Mouse (Mus musculus) testis, postnatal 10 days (tissue): ENCODE results near the gene Zfp663.

Experiments used
- DNase-seq: peaks from one replicate; pipeline ENCODE4 v3.0.0; 2021; ENCODE audit warnings: low spot score

Zfp663 gene

GRCm38 (mm10) chr2:165368496-165368895 lies at the start of gene Zfp663:
Gene Zfp663 (minus strand): TSS chr2:165368729.
- DNase-seq, result no peak

DNA sequence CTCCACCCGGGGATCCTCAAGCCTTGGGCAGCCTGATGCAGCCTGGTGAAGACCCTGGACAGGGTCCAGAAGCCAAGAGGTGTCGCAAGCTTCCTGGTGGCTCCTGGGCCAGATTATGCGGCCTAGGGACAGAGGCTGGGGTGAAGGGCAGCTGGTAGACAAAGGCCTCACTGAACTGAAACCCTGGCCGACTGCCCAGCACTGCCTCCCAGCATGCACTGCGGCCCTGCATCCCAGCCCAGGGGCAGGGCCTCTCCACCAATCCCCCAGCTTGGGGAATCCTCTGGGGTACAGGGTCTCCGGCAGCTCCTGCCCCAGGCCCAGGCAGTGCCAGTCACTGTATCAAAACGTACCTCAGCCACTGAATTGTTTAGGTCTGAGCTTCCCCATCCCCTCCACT lies 48.8 kb upstream of the Zfp663 start:
- DNase-seq, result peak; percentile 92

DNA sequence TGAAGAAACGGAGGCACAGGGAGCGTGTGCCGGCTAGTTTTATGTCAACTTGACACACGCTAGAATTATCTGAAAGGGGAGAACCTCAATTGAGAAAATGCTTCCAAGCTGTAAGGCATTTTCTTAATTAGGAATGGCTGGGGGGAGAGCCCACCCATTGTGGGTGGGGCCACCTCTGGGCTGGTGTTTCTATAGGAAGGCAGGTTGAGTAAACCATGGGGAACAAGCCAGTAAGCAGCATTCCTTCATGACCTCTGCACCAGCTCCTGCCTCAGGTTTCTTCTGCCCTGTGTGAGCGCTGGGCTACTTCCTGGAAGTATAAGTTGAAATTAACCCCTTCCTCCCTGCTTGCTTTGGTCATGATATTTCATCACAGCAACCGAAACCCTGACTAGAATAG lies 47.3 kb upstream of the Zfp663 start:
- no peak for DNase-seq

DNA sequence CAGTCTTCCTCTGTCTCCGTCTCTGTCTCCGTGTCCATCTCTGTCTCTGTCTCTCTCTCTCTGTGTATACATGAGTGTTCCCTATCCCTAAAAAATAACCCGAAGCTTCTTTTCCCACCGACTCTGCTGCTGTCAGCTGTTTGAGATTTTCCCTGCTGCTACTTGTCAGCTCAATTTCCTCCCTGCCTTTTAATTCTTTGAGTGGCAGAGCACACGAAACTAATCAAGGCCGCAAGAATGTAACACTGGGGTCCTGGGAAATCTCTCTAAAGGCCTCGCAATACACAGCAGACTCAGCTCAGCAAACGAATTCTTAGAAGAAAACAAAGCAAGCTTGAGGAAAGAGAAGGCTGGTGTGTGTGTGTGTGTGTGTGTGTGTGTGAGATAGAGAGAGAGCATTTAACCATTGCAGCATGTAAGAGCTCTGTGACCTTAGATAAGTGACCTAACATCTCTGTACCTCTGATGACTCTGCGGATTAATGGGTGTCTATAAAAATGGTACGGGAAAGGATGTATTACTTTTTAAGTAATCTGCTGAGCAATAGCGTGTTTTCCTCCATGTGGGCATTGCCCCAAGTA lies 46.7 kb upstream of the Zfp663 start:
- no peak for DNase-seq

DNA sequence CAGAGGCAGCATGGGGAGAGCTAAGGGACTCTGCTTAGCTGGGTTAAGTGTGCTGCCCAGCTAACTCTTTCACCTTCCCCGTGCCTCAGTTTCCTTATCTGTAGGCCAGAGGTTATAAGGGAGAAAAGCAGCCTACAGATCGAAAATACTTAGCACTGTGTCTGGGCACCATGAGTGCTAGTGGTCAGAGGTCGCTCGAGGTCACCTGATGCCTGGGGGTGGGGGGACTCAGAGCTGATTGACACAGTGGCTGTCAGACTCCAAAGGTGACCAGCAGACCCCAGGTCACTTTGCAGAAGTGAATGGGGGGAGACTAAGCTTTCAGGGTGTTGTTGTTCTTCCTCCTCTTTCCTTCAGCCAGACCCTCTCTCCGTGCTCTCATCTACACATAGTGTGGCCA lies 45.8 kb upstream of the Zfp663 start:
- no peak for DNase-seq

DNA sequence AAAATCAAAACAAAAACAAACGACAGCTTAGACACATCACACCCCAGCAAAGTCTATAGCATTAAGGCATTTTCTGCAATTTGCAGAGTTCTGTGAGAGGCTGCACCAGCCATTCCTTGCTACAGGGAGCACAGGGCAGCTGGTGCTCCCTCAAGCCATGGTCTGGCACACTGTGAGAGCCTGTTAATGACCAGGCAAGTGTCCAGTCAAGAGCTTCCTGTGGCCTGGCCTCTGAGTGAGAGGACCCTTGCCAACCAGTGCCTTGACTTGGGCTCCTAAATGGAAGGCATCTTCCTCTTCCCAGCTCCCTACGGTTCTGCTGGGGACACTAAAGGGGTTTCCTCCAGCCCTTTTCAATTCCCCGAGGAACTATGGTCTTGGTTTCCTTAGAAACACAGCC lies 45.4 kb upstream of the Zfp663 start:
- DNase-seq, result no peak

- peak; percentile 88 for DNase-seq
Measured at GRCm38 (mm10) chr2:165407700-165408301, 39.3 kb upstream of the Zfp663 start.

GRCm38 (mm10) chr2:165405351-165405750 lies 36.8 kb upstream of the Zfp663 start:
- no peak for DNase-seq

GRCm38 (mm10) chr2:165404951-165405350 lies 36.4 kb upstream of the Zfp663 start:
- no peak for DNase-seq

GRCm38 (mm10) chr2:165398164-165398785 lies 29.7 kb upstream of the Zfp663 start:
- DNase-seq, result no peak

- no peak for DNase-seq
Measured at GRCm38 (mm10) chr2:165397502-165398163, 29.1 kb upstream of the Zfp663 start.

DNA sequence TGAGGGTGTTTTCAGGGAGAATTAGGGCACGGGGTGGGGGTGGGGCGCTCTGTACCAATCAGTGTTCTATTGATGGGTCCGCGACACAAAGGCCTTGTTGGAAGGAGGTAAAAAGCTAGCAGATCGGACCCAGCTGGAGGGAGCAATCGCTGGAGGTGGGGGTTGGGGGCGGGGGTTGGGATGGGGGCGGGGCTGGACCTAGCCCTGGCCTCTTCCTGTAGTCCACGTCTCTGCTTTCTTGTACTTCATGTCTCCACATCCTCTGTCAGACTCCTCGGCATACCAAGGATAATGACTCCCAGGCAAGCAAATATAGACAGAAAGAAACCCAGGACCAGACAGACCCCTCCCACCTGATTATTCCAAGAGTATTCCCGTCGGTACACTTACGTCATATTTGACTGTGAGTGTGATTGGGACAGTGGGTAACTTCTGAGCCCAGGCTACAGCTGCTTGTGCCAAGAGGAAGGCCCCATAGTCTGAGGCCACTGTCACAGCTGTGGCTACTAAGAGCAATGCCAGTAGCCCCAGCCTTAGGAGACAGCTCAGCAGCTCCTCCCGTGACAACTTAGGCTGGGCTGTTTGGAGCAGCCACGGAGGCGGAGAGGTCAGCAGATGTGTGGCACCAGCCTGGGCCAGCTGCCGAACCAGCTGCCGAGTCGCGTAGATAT lies 28.4 kb upstream of the Zfp663 start:
- DNase-seq, result no peak

GRCm38 (mm10) chr2:165392156-165392555 lies 23.6 kb upstream of the Zfp663 start:
- no peak for DNase-seq

GRCm38 (mm10) chr2:165391561-165391960 lies 23.0 kb upstream of the Zfp663 start:
- DNase-seq, result peak; percentile 60

DNA sequence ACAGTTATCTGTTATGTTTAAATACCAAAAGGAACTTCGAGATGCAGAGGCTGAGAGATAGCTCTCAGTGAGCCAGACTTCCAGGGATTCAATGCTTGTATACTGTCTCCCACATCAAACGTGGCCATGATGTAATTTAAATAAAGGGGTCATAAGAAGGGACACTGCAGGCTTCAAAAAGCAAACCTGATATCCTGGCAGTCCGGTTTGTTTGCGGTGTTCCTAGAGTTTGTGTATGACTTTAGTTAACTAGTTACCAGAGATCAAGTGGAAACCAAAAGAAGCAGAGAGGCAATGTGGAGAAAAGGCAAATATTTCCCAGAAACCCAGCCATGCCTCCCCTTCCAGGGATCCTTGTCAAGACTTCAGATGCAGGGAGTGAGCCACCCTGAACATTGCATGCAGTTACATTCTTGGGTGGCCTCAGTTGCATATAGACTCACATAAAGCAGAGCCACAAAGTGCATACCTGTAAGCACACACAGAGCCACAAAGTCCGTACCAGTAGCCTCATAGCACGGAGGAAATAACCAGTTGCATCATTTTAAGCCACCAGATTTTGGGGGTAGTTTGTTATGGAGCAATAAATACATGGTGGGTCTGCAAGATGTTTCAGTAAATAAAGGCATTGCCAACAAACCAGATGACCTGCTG lies 20.9 kb upstream of the Zfp663 start:
- DNase-seq, result no peak

GRCm38 (mm10) chr2:165387844-165388495 lies 19.4 kb upstream of the Zfp663 start, which contains the start of gene Zfp334:
Gene Zfp334 (minus strand): TSS chr2:165388259.
- peak; percentile 97 for DNase-seq

DNA sequence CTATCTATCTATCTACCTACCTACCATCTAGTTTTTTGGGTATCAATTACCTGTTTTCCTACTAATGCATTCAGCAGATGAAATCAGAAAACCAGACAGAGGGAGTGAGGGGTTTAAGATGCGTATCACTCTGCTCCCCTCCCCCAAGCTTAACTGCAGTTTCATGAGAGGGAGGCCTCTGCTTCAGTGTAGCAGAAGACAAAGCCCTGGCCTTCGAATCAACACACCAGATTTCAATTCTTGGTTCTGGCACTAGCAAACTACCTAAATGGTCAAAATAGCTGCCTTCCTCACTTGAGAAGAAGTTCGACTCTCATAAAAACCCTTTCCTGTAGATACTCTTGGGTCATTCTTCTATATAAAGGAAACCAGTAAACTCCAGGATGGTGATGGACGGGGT lies 18.8 kb upstream of the Zfp663 start:
- no peak for DNase-seq

- DNase-seq, result no peak
Measured at GRCm38 (mm10) chr2:165380050-165380449, 11.5 kb upstream of the Zfp663 start.

DNA sequence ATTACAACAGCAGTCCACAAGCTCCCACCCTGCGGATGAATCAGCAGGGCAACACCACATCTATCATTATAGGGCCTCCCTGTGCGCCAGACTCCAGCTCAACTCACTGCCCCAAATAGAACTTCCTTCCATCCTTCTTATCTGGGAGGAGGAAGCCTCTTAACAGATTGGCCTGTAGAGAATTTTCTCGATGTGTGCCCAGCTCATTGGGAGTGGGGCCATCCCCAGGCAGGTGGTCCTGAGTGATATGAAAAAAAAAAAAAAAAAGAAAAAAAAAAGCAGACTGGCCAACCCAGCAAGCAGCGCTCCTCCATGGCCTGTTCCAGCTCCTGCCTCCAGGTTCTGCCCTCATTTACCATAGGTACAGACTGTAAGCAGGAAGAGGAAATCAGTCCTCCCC lies 7.5 kb upstream of the Zfp663 start:
- no peak for DNase-seq

DNA sequence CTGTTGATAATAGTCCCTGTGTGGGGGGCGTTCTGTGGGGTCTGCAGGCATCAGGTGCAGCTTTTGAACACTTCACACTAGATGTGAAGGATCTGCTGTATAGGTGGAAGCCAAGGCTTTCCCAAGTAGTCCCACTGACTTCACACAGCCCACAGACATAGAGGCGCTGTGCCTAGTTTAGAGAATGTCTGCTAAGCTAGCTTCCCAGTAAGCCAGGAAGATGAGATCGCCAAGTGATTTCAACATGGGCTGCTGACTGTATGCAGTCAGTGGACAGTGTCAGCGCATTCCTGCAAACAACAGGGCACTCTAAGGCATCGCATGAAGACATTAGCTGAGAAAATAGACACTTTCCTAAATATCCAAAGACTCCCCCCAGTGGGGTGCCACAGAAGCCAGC lies 6.9 kb upstream of the Zfp663 start:
- no peak for DNase-seq

- no peak for DNase-seq
Measured at GRCm38 (mm10) chr2:165371066-165371465, 2.5 kb upstream of the Zfp663 start.

DNA sequence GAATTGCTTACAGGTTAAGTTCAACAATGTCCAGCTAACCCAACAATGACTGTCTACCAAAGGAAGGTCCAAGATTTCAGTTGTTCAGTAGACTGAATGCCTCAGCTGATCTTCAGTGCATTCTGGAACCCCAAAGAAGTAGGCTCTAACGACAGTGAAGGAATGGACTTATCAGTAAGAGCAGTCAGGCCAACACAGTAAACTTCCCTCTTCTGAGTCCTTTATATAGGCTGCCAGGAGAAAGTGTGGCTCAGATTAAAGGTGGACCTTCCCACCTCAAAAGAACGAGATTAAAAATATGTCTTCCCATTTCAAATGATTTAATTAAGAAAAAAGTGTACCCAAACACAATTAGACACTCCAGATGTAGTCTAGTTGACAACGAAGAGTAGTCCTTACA lies 1.8 kb upstream of the Zfp663 start:
- no peak for DNase-seq
